Mouse (Mus musculus) left cerebral cortex, postnatal 25 days (tissue): ENCODE measurements around the gene Strn3. TPM values are rescaled to one million over a fixed set of nuclear protein-coding genes. Genes with fewer than 3 reads are reported as not detected.
"Not testable (repeated sequence)": the region's sequence is repeated elsewhere in the genome, so short reads cannot be mapped to it uniquely, and the experiment has no call there.

ENCODE experiments used
- DNase-seq, 2 experiments: peaks; one replicate each; pipeline ENCODE4 v3.0.0; 2022; ENCODE audit warnings: low spot score in 2 of 2, mixed read lengths in 1 of 2
- intact Hi-C: fragments of 180-260 bp; cut with DNase I; formaldehyde crosslinking; loops from one replicate; pipeline ENCODE4 v1.15.1; 2025
- total RNA-seq, 2 experiments: library from RNA; stranded (reverse); gene quantifications; 2 replicates each; pipeline ENCODE4 v1.2.3; 2021

Gene Strn3
- total RNA-seq, 2 experiments from 2014 or later, result 85.6 to 87.7 TPM

DNA sequence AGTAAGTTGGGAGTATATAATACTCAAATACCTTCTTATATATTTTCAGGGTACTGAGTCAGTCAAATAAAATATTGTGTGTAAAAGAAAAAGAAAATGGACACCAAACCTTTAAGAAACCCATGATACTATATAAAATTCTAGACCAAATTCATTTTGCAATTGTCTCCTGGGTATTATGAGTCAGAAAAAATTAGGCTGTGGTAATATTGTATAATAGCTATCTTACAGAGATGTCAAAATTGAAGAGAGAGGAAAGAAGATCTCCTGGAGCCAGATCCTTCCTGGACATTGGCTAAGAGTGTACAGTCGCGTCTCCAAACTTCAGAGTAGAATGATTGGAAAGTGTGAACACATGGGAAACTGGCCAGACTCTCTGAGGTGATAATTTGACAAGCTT is 4.5 kb upstream of the Strn3 start:
- no peak for DNase-seq
- intact Hi-C loops, result no loop called here

DNA sequence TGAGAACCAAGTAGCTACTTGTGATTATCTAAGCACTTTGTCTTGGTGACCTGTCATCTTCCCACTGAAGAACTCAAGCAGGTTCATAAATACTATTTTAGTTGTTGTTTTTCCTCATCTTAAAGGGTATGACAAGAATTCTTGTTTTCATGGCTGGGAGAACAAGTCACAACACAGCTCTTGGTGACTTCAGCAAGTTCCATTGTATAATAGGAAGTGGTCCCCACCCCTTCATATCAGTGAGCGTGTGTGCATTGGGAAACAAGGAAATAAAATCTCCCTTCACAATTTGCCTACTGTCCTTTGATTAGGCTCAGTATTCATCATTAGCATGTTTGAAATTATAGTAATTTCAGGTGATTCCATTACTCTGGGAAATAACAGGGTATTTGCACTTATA is 3.3 kb upstream of the Strn3 start:
- intact Hi-C loops, result loop anchor here (5.0 kb wide), 1 partner anchor 32 kb away; no protein-coding TSS in a partner anchor
- DNase-seq, result no peak

DNA sequence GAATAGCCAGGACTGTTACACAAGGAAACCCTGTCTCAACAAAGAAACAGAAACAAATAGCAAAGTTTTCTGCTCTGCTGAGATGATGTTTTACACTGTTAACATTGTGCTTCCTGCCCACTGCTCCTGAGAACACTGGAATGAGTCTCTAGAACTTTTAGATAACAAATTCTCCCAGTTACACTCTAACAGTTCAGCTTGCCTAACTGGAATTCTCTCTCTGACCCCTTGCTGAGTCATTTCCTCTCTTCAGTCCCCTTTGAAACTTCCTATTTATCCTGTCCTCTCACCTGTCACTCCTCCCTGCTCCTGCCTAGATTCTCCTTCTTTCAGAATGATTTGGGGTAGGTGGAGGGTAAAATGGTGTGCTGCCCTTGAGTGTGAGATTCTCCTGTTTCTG is 2.4 kb upstream of the Strn3 start:
- no peak for DNase-seq
- intact Hi-C loops, result loop anchor here (5.0 kb wide), 1 partner anchor 33 kb away; no protein-coding TSS in a partner anchor

DNA sequence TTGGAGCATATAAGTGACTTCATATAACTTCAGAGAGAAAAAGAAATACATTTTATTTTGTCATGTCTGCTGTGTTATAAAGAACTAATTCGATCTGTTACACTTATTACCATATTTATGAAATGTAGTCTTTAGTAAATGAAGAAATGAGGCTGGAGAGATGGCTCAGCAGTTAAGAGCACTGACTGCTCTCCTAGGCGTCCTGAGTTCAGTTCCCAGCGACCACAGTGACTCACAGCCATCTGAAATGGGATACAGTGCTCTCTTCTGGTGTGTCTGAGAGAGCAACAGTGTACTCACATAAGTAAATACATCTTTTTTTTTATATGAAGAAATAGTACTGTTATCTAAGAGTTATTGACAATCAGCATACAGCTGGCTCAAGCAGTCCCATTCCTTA is 1.7 kb upstream of the Strn3 start:
- intact Hi-C loops, result loop anchor here (5.0 kb wide), 1 partner anchor 34 kb away; no protein-coding TSS in a partner anchor
- DNase-seq, result no peak

DNA sequence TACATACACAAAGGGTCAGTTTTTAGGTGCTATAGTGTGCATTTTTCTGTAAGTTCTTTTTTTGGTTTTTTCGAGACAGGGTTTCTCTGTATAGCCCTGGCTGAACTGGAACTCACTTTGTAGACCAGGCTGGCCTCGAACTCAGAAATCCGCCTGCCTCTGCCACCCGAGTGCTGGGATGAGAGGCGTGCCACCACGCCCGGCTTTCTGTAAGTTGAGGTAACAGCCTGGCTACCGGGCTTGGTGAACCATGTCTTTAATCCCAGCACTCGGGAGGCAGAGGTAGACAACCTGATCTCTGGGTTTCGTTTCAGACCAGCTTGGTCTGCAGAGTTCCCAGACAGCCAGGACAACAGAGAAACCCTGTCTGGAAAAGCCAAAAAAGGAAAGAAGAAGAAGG is 1.2 kb upstream of the Strn3 start:
- DNase-seq, result not testable (repeated sequence)
- intact Hi-C loops, result loop anchor here (5.0 kb wide), 1 partner anchor 34 kb away; no protein-coding TSS in a partner anchor

DNA sequence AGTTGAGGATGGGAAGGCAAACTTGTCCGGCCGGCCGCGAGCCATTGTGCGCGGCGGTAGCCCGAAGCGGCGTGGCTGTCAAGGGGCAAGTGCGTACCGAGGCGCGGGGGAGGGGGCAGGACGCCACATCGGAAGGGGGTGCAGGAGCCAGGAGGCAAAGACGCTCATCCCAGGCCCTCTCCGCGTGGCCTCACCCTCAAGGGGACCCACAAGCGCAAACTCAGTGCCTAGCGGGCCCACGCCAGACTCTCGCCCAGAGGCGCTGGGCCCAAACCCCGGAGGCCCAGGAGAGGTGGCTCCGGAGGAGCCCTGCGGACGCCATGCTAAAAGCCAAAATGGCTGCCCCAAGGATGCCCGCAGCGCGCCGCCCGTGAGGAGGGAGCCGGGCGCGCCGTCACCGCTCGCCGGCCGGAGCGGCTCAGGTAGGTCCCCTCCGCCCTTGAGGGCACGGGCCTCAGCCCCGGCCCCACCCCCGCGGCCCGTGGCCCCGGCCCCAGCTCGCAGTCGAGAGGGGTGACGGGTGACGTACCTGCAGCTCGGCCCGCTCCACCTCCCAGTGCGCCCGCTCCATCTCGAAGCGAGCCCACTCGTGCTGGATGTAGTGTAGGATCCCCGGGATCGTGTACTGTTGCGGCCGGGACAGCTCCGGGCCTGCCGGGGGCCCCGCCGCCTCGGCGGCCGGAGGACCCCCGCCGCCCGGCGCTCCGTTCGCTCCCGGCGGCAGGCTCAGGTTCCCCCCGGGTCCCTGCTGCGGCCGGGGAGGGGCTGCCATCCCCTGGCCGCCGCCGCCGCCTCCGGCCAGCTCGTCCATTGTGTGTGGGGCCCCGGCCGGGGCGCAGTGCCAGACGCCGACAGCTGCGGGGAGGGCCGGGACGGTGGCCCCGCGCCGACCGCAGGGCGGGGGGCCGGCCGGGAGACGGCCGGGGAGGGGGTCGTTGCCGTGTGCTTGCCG is 528 bp downstream of the Strn3 start, which contains the start of gene Ap4s1:
TSS of gene Ap4s1 (plus strand) at position 141 of the 952 bp plus-strand sequence.
- intact Hi-C loops, result loop anchor here (2.0 to 5.0 kb wide), 2 partner anchors 18 to 36 kb away; no protein-coding TSS in a partner anchor
- peak; percentile 70 to 83 for DNase-seq

DNA sequence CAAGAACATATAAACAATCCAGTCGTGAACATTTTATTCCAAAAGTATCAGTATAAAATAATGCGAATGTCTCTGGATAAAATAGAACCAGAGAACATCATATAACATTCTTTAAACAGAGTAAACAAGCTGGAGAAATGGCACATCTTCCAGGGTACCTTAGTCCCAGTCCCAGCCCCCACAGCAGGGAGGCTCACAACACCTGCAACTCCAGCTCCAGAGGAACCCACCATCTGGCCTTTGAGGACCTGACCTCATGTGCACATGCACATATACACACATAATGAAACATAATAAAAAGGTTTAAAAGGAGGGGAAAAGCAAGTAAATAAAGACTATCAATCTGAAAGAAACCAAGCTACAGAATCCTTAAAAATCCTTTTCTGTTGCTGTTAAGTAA is 3.2 kb downstream of the Strn3 start:
- no peak for DNase-seq
- intact Hi-C loops, result no loop called here

DNA sequence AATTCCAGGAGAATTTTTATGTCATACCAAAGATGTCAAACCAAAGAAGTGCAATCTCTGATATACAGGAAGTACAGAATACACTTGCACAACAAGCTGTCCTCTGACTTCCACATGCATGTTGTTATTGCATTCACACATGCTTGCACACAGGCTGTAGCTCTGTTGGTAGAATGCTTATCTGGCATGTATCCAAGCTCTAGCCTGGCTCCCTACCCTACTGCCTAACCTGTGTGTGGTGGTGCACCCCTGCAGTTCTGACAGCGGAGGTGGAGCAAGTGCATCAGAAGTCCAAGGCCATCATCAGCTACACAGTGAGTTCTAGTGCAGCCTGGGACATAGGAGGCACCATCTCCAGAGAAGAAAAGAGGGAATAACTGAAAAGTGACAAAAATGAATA is 12.9 kb downstream of the Strn3 start:
- intact Hi-C loops, result no loop called here
- no peak for DNase-seq

DNA sequence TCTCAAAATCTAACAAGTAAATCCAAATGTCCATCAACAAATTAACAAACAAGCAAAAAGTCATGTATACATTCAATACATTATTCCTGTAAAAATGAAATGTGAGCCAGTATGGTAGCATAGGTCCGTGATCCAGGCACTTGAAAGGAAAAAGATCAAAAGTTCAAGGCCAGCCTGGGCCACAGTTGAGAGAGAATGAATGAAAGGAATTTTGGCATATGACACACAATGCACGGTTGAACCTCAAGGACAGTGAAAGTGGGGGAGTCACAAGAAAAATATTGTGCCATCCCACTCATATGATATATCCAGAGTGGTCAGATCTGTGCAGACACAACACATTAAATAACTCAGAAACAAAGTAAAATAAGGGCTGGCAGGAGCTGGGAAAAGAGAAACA is 15.3 kb downstream of the Strn3 start:
- intact Hi-C loops, result no loop called here
- no peak for DNase-seq

DNA sequence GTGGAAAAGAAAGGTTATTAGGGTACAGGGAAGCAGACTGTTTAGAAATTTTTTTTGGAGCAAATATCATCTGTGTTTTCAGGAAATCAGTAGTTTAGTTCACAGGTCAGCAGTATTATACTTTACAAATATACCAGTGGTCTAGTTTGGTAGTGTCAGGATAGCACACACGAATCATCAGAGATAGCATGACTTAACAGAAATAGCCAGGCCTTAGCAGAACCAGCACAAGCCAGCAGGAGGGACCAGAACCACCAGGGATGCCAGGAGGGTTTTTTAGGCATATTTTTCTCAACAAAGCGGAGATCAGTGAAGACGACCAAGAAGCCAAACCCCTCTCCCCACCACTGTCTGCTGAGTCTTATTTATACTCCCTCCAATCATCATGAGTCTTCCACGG is 18.4 kb downstream of the Strn3 start:
- DNase-seq, result no peak

DNA sequence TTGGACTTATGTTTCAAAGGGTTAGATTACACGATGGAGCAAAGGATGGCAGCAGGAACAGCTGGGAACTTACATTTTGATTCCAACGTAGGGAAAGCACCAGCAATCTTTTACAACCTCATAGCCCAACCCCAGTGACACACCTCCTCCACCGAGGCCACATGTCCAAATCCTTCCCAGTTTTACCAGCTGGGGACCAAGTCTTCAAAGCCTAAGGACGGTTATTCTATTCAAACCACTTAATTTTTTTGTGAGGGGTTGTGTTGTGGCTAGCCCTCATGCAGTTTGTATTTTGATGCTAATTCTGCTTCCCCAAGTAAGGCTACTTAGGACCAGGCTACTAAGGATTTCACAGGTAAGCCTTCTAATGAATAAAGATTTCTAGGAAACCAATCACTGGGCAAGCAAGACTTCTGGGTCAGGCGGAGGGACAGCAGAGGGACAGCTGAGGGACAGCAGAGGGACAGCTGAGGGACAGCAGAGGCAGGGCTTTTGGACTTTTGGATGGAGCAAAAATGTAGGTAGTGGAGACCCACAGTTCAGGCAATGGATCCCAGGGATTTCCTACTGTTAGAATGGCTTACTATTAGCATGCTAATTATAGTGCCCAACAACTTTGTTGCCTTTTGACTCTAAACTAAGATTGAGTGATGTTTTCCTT is 20.3 kb downstream of the Strn3 start:
- intact Hi-C loops, result no loop called here
- no peak for DNase-seq

More for the DNA sequence above, 18.4 kb downstream of the Strn3 start:
- intact Hi-C loops, result no loop called here

DNA sequence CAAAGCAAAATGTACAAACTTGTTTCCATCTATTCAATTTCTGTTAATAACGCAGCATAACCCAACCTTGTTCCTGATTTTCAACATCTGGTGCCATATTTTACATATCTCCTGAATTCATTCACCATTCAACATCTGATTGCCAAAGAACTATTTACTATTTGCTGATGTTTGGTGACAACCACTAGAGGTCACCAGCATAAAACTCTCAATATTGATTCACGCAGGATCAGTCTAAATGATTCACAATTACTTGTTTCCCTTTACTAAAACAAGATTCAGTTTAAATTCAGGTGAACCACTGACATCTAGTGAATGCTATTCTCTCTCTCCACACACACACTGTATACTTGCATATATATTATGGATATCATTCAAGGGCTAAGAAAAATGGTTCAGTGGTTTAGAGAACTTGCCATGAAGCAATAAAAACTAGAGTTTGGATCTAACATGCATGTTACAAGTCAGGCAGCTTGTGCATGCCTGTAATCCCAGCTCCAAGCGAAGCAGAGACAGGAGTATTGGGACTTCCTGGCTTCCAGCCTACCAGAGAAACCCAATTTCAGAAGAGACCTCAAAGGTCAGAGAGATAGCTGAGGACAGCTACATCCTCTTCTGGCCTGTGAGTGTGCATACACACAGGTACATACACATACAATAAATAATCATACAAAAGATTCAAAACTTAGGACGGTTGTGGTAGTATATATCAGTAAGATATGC is 24.8 kb downstream of the Strn3 start:
- intact Hi-C loops, result loop anchor here (5.0 kb wide), 1 partner anchor 70 kb away; no protein-coding TSS in a partner anchor
- DNase-seq, result no peak

DNA sequence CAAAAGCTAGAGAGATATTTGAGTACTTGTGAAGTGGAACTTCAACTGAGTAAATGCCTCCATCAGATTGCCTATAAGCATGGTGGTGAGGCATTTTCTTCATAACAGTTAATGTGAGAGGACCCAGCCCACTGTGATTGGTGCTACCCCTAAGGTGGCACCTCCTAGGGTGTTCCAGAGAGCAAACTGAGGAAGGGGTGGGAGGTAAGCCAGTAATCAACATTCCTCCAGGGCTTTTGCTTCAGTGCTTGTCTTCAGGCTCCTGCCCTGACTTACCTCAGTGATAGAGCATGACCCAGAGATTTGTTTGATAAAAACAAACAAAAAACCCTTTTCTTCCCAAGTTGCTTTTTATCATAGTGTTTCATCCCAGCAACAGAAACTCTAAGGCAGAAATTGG is 27.8 kb downstream of the Strn3 start:
- DNase-seq, result no peak
- intact Hi-C loops, result no loop called here

DNA sequence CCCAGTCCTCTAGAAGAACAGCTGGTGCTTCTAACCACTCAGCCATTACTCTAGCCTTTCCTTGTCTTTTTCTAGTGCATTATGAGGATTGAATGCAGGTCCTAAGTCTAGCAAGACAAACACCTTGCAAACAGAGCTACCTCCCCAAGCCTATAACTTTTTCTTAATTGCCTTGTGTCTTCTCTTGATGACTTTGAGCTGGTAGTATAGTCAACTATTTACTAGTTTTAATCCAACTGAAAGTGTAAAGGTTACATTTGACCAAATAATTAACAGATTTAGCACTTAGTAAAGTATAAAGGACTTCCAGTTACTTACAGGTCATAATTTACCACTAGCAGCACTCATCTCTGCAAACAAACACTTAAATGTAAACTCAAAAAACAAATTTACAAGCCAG is 28.7 kb downstream of the Strn3 start:
- no peak for DNase-seq
- intact Hi-C loops, result no loop called here

DNA sequence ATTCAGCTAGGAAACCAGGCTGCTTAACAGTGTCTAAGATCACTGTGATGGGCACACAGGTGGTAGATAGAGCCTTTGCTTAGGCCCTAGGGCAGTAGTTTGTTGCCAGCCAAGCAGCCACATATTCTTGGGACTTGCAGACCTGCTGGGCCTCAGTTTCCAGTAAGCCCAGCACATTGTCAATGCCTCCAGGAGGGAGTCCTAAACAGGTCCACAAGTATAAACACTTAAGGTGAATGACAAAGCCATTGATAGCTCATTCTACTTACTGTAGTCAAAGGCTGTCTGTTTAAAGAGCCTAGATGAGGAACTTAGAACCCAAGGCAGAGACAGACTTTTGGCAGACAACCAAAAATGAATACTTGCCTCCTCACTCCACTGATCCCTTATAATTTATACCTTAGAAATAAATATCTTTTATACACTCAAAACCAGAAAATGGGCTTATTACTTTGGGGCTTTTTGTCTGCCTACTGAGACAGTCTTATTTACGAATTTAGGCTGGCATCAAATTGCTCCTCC is 35.7 kb downstream of the Strn3 start:
- DNase-seq, result no peak
- intact Hi-C loops, result no loop called here

DNA sequence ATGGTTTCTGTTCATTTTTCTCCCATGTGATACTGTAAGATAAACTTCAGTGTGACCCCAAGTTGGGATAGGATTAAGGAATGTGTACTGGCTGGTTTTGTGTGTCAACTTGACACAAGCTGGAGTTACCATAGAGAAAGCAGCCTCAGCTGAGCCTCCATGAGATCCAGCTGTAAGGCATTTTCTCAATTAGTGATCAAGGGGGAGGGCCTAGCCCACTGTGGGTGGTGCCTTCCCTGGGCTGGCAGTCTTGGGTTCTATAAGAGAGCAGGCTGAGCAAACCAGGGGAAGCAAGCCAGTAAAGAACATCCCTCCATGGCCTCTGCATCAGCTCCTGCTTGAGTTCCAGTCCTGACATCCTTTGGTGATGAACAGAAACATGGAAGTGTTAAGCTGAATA is 42.3 kb downstream of the Strn3 start:
- DNase-seq, intact Hi-C loops: not testable (repeated sequence)

DNA sequence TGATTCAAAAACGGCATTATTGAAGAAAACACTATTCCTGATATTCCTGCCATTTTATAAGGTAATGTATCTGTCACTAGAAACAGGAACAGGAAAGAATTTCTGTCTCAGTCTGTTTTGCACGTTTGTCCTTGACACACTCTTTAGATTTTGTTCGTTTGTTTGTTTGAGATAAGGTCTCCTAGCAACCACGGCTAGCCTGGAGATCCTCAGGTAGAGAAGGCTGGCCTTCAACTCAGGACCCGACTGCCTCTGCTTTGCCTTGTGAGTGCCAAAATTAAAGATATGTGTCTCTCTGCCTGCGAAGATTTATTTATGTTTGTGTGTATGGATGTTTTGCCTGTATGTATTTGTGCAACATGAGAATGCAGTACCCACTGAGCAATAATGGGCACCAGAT is 49.8 kb downstream of the Strn3 start:
- intact Hi-C loops, result no loop called here
- DNase-seq, result no peak

DNA sequence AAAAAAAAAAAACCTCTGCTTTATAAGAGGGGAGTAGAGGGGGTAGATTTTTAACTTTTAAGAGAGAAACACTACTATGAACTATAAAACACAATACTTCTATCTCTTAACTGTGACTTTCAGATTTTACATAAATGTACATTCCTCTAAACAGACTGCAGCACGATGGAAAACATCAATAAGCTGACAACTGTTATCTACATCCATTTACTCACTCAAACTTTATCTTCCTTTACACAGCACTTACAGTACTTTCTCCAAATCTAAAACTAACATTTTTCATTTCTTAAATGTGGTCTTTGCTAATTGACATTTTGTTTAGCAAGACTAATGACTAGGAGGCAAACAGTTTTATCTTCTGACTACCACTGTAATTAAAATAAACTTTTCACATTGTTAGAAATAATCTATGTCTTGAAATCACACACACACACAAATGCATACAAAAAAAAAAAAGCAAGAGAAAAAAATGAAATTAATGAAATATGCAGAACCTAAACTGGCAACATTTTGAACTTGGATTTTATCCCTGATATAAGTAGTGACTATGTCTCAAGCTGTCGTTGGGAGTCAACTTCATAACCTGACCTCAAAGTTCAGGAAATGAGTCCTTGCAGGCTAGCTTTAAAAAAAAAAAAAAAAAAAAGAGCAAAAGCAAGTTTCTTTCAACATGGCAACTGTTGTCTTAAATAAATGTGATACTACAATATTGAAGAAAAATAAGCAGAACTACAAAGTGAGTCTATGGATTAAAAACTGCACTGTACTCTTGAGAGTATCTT is 54.8 kb downstream of the Strn3 start:
- intact Hi-C loops, result no loop called here
- DNase-seq, result no peak

DNA sequence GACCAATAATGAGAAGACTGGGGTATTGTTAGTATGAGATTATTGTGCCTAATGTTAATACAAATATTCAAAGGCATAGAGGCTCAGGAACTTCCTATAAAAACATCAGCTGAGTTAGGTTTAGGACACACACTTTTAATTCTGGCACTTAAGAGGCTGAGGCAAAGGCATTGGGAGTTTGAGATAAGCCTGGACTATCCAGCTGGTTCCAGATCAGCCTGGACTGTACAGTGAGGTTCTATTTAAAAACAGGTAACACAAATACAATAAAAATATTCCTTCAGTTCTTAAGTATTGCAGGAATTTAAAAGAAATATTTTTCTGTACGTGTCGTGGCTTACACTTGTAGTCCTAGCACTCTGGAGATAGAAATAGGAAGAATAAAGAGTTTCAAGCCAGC is 55.4 kb downstream of the Strn3 start:
- intact Hi-C loops, result no loop called here
- no peak for DNase-seq
